Mouse (Mus musculus) urinary bladder, postnatal 14 days (tissue): ENCODE results near the gene Elf5.

Experiments
- DNase-seq: peaks from one replicate; pipeline ENCODE4 v3.0.0; 2021; ENCODE audit warnings: low spot score

Elf5 gene

GRCm38 (mm10) chr2:103411348-103411747, at the start of gene Elf5:
Elf5 (plus strand) TSS chr2:103411688.
- no peak for DNase-seq

GRCm38 (mm10) chr2:103372541-103372940, 38.9 kb upstream of the Elf5 start:
- no peak for DNase-seq

- DNase-seq, result peak; percentile 44
Measured at GRCm38 (mm10) chr2:103379502-103380160, 31.9 kb upstream of the Elf5 start.

GRCm38 (mm10) chr2:103382174-103382573, 29.3 kb upstream of the Elf5 start:
- no peak for DNase-seq

- peak; percentile 20 for DNase-seq
Measured at GRCm38 (mm10) chr2:103387881-103388280, 23.6 kb upstream of the Elf5 start.

GRCm38 (mm10) chr2:103388311-103388710, 23.2 kb upstream of the Elf5 start:
- no peak for DNase-seq

- DNase-seq, result no peak
Measured at GRCm38 (mm10) chr2:103390086-103390988, 21.2 kb upstream of the Elf5 start.

- no peak for DNase-seq
Measured at GRCm38 (mm10) chr2:103391626-103392025, 19.9 kb upstream of the Elf5 start.

- no peak for DNase-seq
Measured at GRCm38 (mm10) chr2:103398110-103398509, 13.4 kb upstream of the Elf5 start.

GRCm38 (mm10) chr2:103400691-103401090, 10.8 kb upstream of the Elf5 start:
- DNase-seq, result no peak

GRCm38 (mm10) chr2:103406239-103406638, 5.2 kb upstream of the Elf5 start:
- no peak for DNase-seq

- no peak for DNase-seq
Measured at GRCm38 (mm10) chr2:103411816-103412215, 328 bp downstream of the Elf5 start.

GRCm38 (mm10) chr2:103413381-103413780, 1.9 kb downstream of the Elf5 start:
- peak; percentile 25 for DNase-seq

- DNase-seq, result no peak
Measured at GRCm38 (mm10) chr2:103415774-103416173, 4.3 kb downstream of the Elf5 start.

GRCm38 (mm10) chr2:103420650-103421507, 9.4 kb downstream of the Elf5 start:
- no peak for DNase-seq

- peak; percentile 52 for DNase-seq
Measured at GRCm38 (mm10) chr2:103423884-103424283, 12.4 kb downstream of the Elf5 start.

GRCm38 (mm10) chr2:103424349-103425026, 13.0 kb downstream of the Elf5 start:
- DNase-seq, result peak; percentile 67

GRCm38 (mm10) chr2:103425456-103426063, 14.1 kb downstream of the Elf5 start:
- no peak for DNase-seq

- DNase-seq, result no peak
Measured at GRCm38 (mm10) chr2:103428356-103428755, 16.9 kb downstream of the Elf5 start.

- no peak for DNase-seq
Measured at GRCm38 (mm10) chr2:103430712-103431111, 19.2 kb downstream of the Elf5 start.

- DNase-seq, result no peak
Measured at GRCm38 (mm10) chr2:103432695-103433275, 21.3 kb downstream of the Elf5 start.
